Mouse (Mus musculus): ENCODE results near the gene Rsph3b.

Gene Rsph3b

DNA sequence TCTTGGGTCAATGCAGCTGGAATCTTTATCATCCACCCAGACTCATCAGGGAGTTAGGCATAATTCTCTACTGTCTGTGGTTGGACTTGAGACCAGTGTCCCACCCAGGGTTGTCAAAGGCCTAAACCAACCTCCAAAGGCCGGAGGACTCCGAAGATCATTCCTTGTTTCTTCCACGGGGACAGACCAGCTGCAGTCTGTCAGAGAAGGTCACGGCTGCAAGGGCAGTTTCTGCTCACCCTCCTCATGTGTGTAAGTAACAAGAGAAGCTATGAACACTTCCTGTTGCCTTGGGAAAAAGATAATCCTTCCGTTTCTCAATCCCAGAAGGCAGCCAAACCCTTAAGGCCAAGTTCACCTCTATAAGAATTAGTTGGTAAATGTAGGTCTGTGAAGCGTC is 85.0 kb downstream of the Rsph3b start:
- DNase-seq (ENCODE audit: low spot score) = peak; percentile 62

DNA sequence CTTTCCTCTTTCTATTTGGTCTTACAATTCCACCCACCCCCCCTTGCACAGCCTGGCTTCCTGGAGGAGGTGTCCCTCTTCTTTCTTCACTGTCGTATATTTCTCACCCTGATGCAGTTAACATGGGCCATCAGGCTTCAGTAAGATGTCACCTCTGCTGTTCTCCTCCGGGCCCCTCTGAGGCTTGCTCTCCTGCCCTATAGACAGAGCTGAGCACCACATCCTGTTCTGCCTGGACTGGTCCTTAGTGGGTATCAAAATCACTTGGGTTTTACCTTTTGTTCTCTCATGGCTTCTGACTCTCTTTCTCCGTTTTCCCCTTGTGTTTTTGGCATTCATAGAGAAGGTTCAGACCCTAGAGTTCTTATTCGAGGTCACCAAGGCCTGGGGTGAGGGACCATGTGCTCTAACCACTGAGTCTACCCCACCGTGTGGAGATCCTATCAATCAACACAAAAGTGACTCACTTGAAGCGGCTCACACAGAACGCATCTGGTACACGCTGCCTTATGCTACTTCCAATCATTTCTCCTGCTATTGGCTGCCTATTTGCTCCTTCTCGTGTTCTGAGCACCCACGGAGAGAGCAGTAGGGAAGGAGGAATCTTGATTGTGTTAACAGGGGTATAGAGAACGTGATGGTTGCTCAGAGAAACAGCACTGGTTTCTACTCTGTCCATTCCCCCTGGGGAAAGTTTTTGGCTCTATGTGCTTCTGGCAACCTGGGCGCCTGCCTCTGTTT is 86.3 kb downstream of the Rsph3b start:
- no peak for DNase-seq (ENCODE audit: low spot score)

GRCm38 (mm10) chr17:6861181-6862039 is 87.1 kb downstream of the Rsph3b start:
- peak; percentile 54 for DNase-seq (ENCODE audit: low spot score)

- DNase-seq (ENCODE audit: low spot score) = peak; percentile 48
These were observed 88.0 kb downstream of the Rsph3b start for GRCm38 (mm10) chr17:6860491-6860897.

- DNase-seq (ENCODE audit: low spot score) = peak; percentile 38
These were observed 88.4 kb downstream of the Rsph3b start for GRCm38 (mm10) chr17:6860067-6860466.

Measured in lung, postnatal 25 days (tissue).